Mouse (Mus musculus): ENCODE results near the gene Satb2. TPM values are rescaled to one million over a fixed set of nuclear protein-coding genes. Genes with fewer than 3 reads are reported as not detected.
A peak's percentile ranks its signal among the peaks of the same experiment; 100 is the strongest.
"Not testable (repeated sequence)": the region's sequence is repeated elsewhere in the genome, so short reads cannot be mapped to it uniquely, and the experiment has no call there.

Satb2 gene
- polyA plus RNA-seq, 1 experiment from 2014 or later: 0.05 TPM

- no peaks in the 10 kb centered on the region for H3K36me3 ChIP-seq
- no peak overlapping the region for H3K4me3 ChIP-seq (replicated peaks)
- no peaks in the 10 kb centered on the region for H3K27me3 ChIP-seq
- no peak overlapping the region for H3K27ac ChIP-seq
- no peak for ATAC-seq (ENCODE audit: low read depth)
- H3K4me1 ChIP-seq (replicated peaks): no peaks in the 10 kb centered on the region
- no peak overlapping the region for H3K9ac ChIP-seq
- DNase-seq: no peak
- no peak overlapping the region for H3K4me2 ChIP-seq
- no peaks in the 10 kb centered on the region for H3K9me3 ChIP-seq (replicated peaks)
- 80% methylated on average over 5 of the region's 5 CpGs for WGBS (ENCODE audit: insufficient replicate concordance)
Measured at GRCm38 (mm10) chr1:56822735-56823134, 155.7 kb downstream of the Satb2 start.

GRCm38 (mm10) chr1:56822025-56822424 is 156.4 kb downstream of the Satb2 start:
- DNase-seq: no peak
- no peak overlapping the region for H3K27ac ChIP-seq
- H3K9me3 ChIP-seq (replicated peaks): no peaks in the 10 kb centered on the region
- no peak overlapping the region for H3K4me2 ChIP-seq
- H3K9ac ChIP-seq: no peak overlapping the region
- no peaks in the 10 kb centered on the region for H3K4me1 ChIP-seq (replicated peaks)
- H3K27me3 ChIP-seq: no peaks in the 10 kb centered on the region
- no peak for ATAC-seq (ENCODE audit: low read depth)
- 73% methylated on average over 3 of the region's 3 CpGs for WGBS (ENCODE audit: insufficient replicate concordance)
- H3K36me3 ChIP-seq: no peaks in the 10 kb centered on the region
- H3K4me3 ChIP-seq (replicated peaks): no peak overlapping the region

DNA sequence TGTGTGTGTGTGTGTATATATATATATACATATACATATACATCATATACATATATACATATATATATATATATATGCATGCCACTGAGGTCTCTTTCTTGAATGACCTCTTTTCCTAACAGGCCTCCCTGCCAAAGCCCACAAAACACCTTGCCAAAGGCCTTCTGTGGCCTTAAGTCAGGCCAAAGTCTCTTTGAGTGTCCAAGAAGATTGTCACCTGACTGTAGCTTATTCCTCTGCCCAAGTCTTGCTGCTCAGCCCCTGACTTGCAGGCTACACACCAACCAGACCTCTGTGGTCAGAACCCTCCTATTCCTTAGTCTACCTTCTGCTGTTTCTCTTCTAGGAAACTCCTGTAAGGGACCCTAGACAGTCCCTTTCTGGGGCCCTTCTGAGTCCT is 164.9 kb downstream of the Satb2 start:
- Histone ChIP-seq H3K4me1 (replicated peaks) (no peaks in the 10 kb centered on the region), H3K4me3 (replicated peaks) (no peak overlapping the region), H3K9me3 (replicated peaks) (no peaks in the 10 kb centered on the region), H3K4me2 (no peak overlapping the region), H3K9ac (no peak overlapping the region), H3K27ac (no peak overlapping the region), H3K27me3 (no peaks in the 10 kb centered on the region), H3K36me3 (no peaks in the 10 kb centered on the region)
- DNase-seq (no peak), ATAC-seq (ENCODE audit: low read depth) (no peak)

GRCm38 (mm10) chr1:56812961-56813360 is 165.5 kb downstream of the Satb2 start:
- Histone ChIP-seq H3K4me2 (no peak overlapping the region), H3K4me1 (replicated peaks) (no peaks in the 10 kb centered on the region), H3K27me3 (no peaks in the 10 kb centered on the region), H3K9ac (no peak overlapping the region), H3K4me3 (replicated peaks) (no peak overlapping the region), H3K9me3 (replicated peaks) (no peaks in the 10 kb centered on the region), H3K27ac (no peak overlapping the region), H3K36me3 (no peaks in the 10 kb centered on the region)
- ATAC-seq (ENCODE audit: low read depth) (no peak), DNase-seq (no peak)
- 75% methylated on average over 4 of the region's 4 CpGs for WGBS (ENCODE audit: insufficient replicate concordance)

DNA sequence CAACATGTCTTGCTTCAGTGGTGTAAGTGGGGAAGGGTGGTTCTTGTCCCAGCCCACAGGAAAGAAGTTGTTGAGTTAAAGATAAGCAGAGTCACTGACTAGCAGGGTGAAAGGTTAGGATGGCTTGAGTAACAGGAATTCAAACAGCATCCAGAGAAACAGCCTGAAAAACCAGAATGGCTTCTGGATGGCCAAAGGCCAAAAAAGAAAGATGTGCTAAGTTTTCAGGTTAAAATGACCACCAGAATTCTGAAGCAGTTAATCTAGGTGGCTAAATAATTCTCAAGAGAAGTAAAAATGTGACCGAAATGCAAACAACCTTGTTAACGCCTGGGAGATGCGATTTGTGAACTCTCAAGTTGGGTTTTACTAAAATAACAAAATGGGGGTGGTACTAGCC is 167.0 kb downstream of the Satb2 start:
- ATAC-seq (ENCODE audit: low read depth): no peak
- Histone ChIP-seq H3K27ac (no peak overlapping the region), H3K4me2 (no peak overlapping the region), H3K4me3 (replicated peaks) (no peak overlapping the region), H3K4me1 (replicated peaks) (no peaks in the 10 kb centered on the region), H3K27me3 (no peaks in the 10 kb centered on the region), H3K9ac (no peak overlapping the region), H3K36me3 (no peaks in the 10 kb centered on the region), H3K9me3 (replicated peaks) (no peaks in the 10 kb centered on the region)
- WGBS (ENCODE audit: insufficient replicate concordance): 69% methylated on average over 3 of the region's 3 CpGs
- no peak for DNase-seq

- H3K4me2 ChIP-seq: no peak overlapping the region
- H3K9me3 ChIP-seq (replicated peaks): no peaks in the 10 kb centered on the region
- H3K9ac ChIP-seq: no peak overlapping the region
- no peaks in the 10 kb centered on the region for H3K4me1 ChIP-seq (replicated peaks)
- DNase-seq: no peak
- ATAC-seq (ENCODE audit: low read depth): no peak
- WGBS (ENCODE audit: insufficient replicate concordance): 62% methylated on average over 5 of the region's 5 CpGs
- H3K36me3 ChIP-seq: no peaks in the 10 kb centered on the region
- no peaks in the 10 kb centered on the region for H3K27me3 ChIP-seq
- no peak overlapping the region for H3K4me3 ChIP-seq (replicated peaks)
- no peak overlapping the region for H3K27ac ChIP-seq
Measured at GRCm38 (mm10) chr1:56806006-56806405, 172.4 kb downstream of the Satb2 start.

GRCm38 (mm10) chr1:56800611-56801010 is 177.8 kb downstream of the Satb2 start:
- no peak for DNase-seq
- WGBS (ENCODE audit: insufficient replicate concordance): 71% methylated on average over 7 of the region's 7 CpGs
- Histone ChIP-seq H3K27ac (no peak overlapping the region), H3K9ac (no peak overlapping the region), H3K4me2 (no peak overlapping the region), H3K36me3 (no peaks in the 10 kb centered on the region), H3K27me3 (no peaks in the 10 kb centered on the region), H3K4me3 (replicated peaks) (no peak overlapping the region), H3K9me3 (replicated peaks) (no peaks in the 10 kb centered on the region), H3K4me1 (replicated peaks) (no peaks in the 10 kb centered on the region)
- ATAC-seq (ENCODE audit: low read depth): no peak

- Histone ChIP-seq H3K27me3 (no peaks in the 10 kb centered on the region), H3K36me3 (no peaks in the 10 kb centered on the region), H3K4me1 (replicated peaks) (no peaks in the 10 kb centered on the region), H3K9me3 (replicated peaks) (no peaks in the 10 kb centered on the region), H3K4me3 (replicated peaks) (no peak overlapping the region), H3K9ac (no peak overlapping the region), H3K4me2 (no peak overlapping the region), H3K27ac (no peak overlapping the region)
- DNase-seq (no peak), ATAC-seq (ENCODE audit: low read depth) (no peak)
- WGBS (ENCODE audit: insufficient replicate concordance): 49% methylated on average over 19 of the region's 19 CpGs
Measured at GRCm38 (mm10) chr1:56795016-56795608, 183.3 kb downstream of the Satb2 start.

- Histone ChIP-seq H3K27me3 (no peaks in the 10 kb centered on the region), H3K9ac (no peak overlapping the region), H3K36me3 (no peaks in the 10 kb centered on the region), H3K4me3 (replicated peaks) (no peak overlapping the region), H3K9me3 (replicated peaks) (no peaks in the 10 kb centered on the region), H3K4me1 (replicated peaks) (no peaks in the 10 kb centered on the region), H3K27ac (no peak overlapping the region), H3K4me2 (no peak overlapping the region)
- WGBS (ENCODE audit: insufficient replicate concordance): 46% methylated on average over 2 of the region's 2 CpGs
- no peak for ATAC-seq (ENCODE audit: low read depth)
- DNase-seq: no peak
Measured at GRCm38 (mm10) chr1:56789641-56790040, 188.8 kb downstream of the Satb2 start.

GRCm38 (mm10) chr1:56782139-56782538 is 196.3 kb downstream of the Satb2 start:
- H3K27ac ChIP-seq; DNase-seq; H3K9ac ChIP-seq; H3K9me3 ChIP-seq (replicated peaks); H3K36me3 ChIP-seq; H3K4me3 ChIP-seq (replicated peaks); H3K4me2 ChIP-seq; H3K4me1 ChIP-seq (replicated peaks); H3K27me3 ChIP-seq: not testable (repeated sequence)
- peak; percentile 87 for ATAC-seq (ENCODE audit: low read depth)
- 73% methylated on average over 13 of the region's 13 CpGs for WGBS (ENCODE audit: insufficient replicate concordance)

GRCm38 (mm10) chr1:56764205-56764604 is 214.2 kb downstream of the Satb2 start:
- H3K36me3 ChIP-seq: no peaks in the 10 kb centered on the region
- DNase-seq (no peak), ATAC-seq (ENCODE audit: low read depth) (no peak)
- no peak overlapping the region for H3K9ac ChIP-seq
- WGBS (ENCODE audit: insufficient replicate concordance): 61% methylated on average over 1 of the region's 1 CpGs
- H3K4me1 ChIP-seq (replicated peaks): no peaks in the 10 kb centered on the region
- H3K27ac ChIP-seq: no peak overlapping the region
- no peak overlapping the region for H3K4me3 ChIP-seq (replicated peaks)
- no peaks in the 10 kb centered on the region for H3K9me3 ChIP-seq (replicated peaks)
- no peak overlapping the region for H3K4me2 ChIP-seq
- H3K27me3 ChIP-seq: no peaks in the 10 kb centered on the region

- H3K9me3 ChIP-seq (replicated peaks): no peaks in the 10 kb centered on the region
- DNase-seq (no peak), ATAC-seq (ENCODE audit: low read depth) (no peak)
- no peak overlapping the region for H3K27ac ChIP-seq
- H3K9ac ChIP-seq: no peak overlapping the region
- no peak overlapping the region for H3K4me2 ChIP-seq
- WGBS (ENCODE audit: insufficient replicate concordance): 64% methylated on average over 1 of the region's 1 CpGs
- no peaks in the 10 kb centered on the region for H3K27me3 ChIP-seq
- H3K36me3 ChIP-seq: no peaks in the 10 kb centered on the region
- no peak overlapping the region for H3K4me3 ChIP-seq (replicated peaks)
- no peaks in the 10 kb centered on the region for H3K4me1 ChIP-seq (replicated peaks)
Measured at GRCm38 (mm10) chr1:56761512-56761911, 216.9 kb downstream of the Satb2 start.

Data from liver, embryonic 13.5 days (tissue).